Mouse (Mus musculus) frontal cortex, postnatal 14 days (tissue): ENCODE results near the gene Dennd4c.

ENCODE experiments used
- DNase-seq, 2 experiments: peaks; one replicate each; pipeline ENCODE4 v3.0.0; 2022; ENCODE audit warnings: low spot score in 2 of 2

Dennd4c gene

DNA sequence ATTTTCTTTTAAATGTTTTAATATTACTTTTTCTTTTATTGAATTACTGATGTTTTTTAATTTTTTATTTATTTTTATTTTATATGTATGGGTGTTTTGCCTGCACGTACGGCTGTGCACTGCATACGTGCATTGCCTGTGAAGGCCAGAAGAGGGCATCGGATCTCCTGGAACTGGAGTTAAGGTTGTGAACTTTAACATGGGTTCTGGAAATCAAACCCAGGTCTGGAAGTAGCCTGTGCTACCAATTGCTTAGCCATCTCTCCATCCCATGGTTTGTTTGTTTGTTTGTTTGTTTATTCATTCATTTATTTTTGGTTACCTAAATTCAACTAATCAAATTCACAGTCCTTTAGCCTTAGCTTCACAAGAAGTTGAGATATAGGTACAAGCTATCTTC is 136.6 kb downstream of the Dennd4c start:
- no peak for DNase-seq

GRCm38 (mm10) chr4:86885790-86886159 is 137.4 kb downstream of the Dennd4c start:
- no peak for DNase-seq

GRCm38 (mm10) chr4:86886160-86886878 is 138.0 kb downstream of the Dennd4c start:
- DNase-seq, result no peak

DNA sequence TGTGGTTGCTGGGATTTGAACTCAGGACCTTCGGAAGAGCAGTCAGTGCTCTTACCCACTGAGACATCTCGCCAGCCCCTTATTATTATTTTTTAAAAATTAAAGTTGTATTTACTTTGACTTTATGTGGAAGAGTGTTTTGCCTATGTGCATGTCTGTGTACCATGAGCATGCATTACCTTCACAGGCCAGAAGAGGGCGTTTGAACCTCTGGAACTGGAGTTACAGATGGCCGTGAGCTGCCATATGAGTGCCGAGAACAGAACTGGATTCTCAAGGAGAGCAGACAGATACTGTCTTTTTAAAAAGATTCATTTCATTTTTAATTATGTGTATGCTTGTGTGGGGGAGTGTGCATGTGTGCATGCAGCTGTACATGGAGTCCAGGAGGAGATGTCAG is 139.5 kb downstream of the Dennd4c start:
- DNase-seq, result no peak

DNA sequence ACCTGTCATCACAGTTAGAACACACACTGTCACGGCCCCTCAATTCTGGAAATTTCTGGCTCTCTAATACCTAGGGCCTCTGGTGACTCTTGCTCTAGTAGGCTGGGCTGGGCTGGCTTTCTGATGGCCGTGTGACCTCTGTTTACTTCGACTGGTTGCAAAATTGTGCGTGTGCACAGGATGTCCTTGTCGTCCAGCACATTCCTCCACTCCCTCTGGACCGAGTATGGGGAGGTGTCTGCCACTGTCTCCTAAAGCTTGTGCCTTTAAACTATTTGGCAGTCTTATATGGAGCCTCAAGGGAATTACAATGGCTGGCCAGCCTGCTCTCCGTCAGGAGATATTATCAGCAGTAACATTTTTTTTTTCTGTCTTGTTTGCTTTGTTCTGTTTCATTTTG is 149.1 kb downstream of the Dennd4c start:
- DNase-seq, result no peak

- DNase-seq, result no peak
Measured at GRCm38 (mm10) chr4:86898791-86899474, 150.6 kb downstream of the Dennd4c start.
